Mouse (Mus musculus) liver, adult 2 months (tissue): Measurements from ENCODE around the gene Schip1. TPM values are rescaled to one million over a fixed set of nuclear protein-coding genes. Genes with fewer than 3 reads are reported as not detected.

ENCODE experiments used
- DNase-seq: peaks from one replicate; pipeline ENCODE4 v3.0.0-alpha.2; 2011; ENCODE audit warnings: low read depth, low spot score; ENCODE audit errors: extremely low read depth
- H3K27ac ChIP-seq: fragments of 200-500 bp; replicated peaks from 2 replicates; pipeline ENCODE4 v1.5.1; 2012; ENCODE audit warnings: low read depth, mild to moderate bottlenecking, control low read depth, inconsistent platforms, low read length; ENCODE audit not compliant: insufficient read depth
- H3K27me3 ChIP-seq: fragments of 200-500 bp; 2 replicates; pipeline ENCODE4 v1.6.1; 2012; ENCODE audit warnings: mild to moderate bottlenecking, moderate library complexity, low read length, inconsistent platforms; ENCODE audit not compliant: control insufficient read depth, insufficient read depth
- H3K36me3 ChIP-seq: fragments of 200-500 bp; 2 replicates; pipeline ENCODE4 v1.6.1; 2012; ENCODE audit warnings: low read length, inconsistent platforms; ENCODE audit not compliant: control insufficient read depth, insufficient read depth
- H3K4me1 ChIP-seq: fragments of 200-500 bp; 2 replicates; pipeline ENCODE4 v1.6.1; 2011; ENCODE audit warnings: low read length; ENCODE audit not compliant: control insufficient read depth, insufficient read depth
- H3K4me3 ChIP-seq: fragments of 200-500 bp; 2 replicates; pipeline ENCODE4 v1.5.1; 2011; ENCODE audit warnings: low read depth, mild to moderate bottlenecking, control low read depth, low read length, moderate library complexity; ENCODE audit not compliant: insufficient read depth
- H3K79me2 ChIP-seq: fragments of 200-500 bp; 2 replicates; pipeline ENCODE4 v1.6.1; 2012; ENCODE audit warnings: inconsistent platforms, mild to moderate bottlenecking, low read length, moderate library complexity; ENCODE audit not compliant: control insufficient read depth, insufficient read depth
- H3K9ac ChIP-seq: fragments of 200-500 bp; 2 replicates; pipeline ENCODE4 v1.6.1; 2012; ENCODE audit warnings: low read depth, mild to moderate bottlenecking, control low read depth, inconsistent platforms, low read length
- CTCF ChIP-seq: fragments of 200-500 bp; IDR thresholded peaks from 2 replicates; pipeline ENCODE4 v1.5.1; 2011; ENCODE audit warnings: low read depth, low read length, control low read depth
- POLR2A ChIP-seq: fragments of 200-500 bp; IDR thresholded peaks from 2 replicates; pipeline ENCODE4 v1.6.1; 2011; ENCODE audit warnings: low read length, control low read depth; ENCODE audit not compliant: insufficient read depth; ENCODE audit errors: extremely low read depth
- WGBS: fragments of 180-500 bp; shearing (Covaris S2); methylation state at CpG from one replicate; pipeline ENCODE4 v1.1.7; 2018; 5-methylcytosine and 5-hydroxymethylcytosine counted together
- polyA plus RNA-seq: library from polyadenylated mRNA; depleted of rRNA; stranded (reverse); fragments of >200 nt; gene quantifications from 2 replicates; pipeline ENCODE4 v1.2.3, GENCODE M21; 2012
- total RNA-seq: library from RNA; depleted of rRNA; stranded (reverse); fragments of >200 nt; gene quantifications from 2 replicates; pipeline ENCODE4 v1.2.3, GENCODE M21; 2014

The Schip1 gene
- total and polyA plus RNA-seq, 2 experiments: 0.48 to 1.6 TPM

DNA sequence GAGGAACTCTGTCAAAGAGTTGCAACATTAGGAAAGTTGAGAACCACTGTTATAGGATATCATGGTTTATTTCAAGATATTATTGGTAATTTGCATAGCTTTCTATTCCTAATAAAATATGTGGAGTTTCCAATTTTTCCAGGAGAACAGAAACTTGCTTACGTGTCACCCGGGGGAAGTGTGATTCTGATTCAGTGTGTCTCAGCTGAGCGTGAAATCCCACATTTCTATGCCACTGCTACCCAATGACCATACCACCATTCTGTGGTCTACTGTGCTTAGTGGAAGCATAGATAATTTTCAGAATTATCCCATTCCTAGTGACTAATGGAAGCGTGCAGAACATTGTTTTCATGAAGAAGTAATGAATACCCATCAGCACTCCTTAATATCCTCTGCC, 532.3 kb downstream of the Schip1 start:
- DNase-seq: no peak
- Histone ChIP-seq H3K27ac (no peak overlapping the region), H3K36me3 (no peaks in the 10 kb centered on the region), H3K27me3 (no peaks in the 10 kb centered on the region), H3K4me1 (peaks cover 9% of the 10 kb centered on the region; the same call in 1 of the 2 replicates), H3K4me3 (no peak overlapping the region), H3K9ac (no peak overlapping the region), H3K79me2 (no peaks in the 10 kb centered on the region)
- no peak for TF ChIP-seq CTCF
- WGBS: 97% methylated on average over 4 of the region's 4 CpGs

DNA sequence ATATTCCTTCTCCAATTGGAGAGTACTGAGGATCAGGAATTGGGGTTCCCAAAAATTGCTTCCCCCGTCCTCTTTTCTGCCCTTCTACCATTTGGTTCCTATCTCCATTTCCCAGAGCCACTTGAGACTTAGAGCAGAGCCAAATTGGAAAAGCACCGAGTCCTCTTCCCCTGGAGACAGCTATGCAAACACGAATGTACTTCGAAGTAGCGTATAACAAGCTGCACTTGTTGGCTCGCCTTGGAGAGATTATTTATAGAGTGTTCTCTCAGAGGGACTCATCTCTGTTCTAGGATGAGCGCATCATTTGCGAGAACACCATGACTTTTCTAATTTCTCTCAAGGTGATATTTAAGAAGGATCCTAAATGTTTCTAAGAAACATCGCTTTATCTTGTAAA, 538.3 kb downstream of the Schip1 start:
- no peak for TF ChIP-seq POLR2A
- no peak for TF ChIP-seq CTCF
- 95% methylated on average over 9 of the region's 9 CpGs for WGBS
- no peaks in the 10 kb centered on the region for H3K36me3 ChIP-seq

DNA sequence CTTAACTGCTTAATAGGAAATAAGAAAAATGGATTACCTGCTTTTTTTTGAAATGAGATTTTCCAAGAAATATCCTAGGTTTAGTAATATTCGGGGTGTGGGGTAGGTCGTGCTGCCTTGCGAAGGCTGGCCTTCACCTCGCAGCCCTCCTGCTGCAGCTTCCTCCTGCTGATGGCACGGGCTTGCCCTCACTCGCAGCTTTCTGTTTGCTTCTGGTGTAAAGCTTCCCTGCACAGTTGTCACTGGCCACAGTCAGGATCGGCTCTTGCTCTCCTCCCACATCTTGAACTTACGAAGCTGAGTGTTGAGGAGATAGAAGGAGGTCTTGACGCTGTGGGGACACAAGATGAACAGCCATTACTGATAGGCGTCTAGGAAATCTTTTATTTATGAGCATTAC, 539.9 kb downstream of the Schip1 start:
- no peaks in the 10 kb centered on the region for H3K79me2 ChIP-seq
- peaks cover 5% of the 10 kb centered on the region for H3K4me1 ChIP-seq
- H3K9ac ChIP-seq: no peak overlapping the region
- H3K27me3 ChIP-seq: no peaks in the 10 kb centered on the region
- no peak for DNase-seq
- H3K4me3 ChIP-seq: no peak overlapping the region
- TF ChIP-seq POLR2A: no peak
- no peak for TF ChIP-seq CTCF
- H3K36me3 ChIP-seq: no peaks in the 10 kb centered on the region
- WGBS: 68% methylated on average over 10 of the region's 10 CpGs
- no peak overlapping the region for H3K27ac ChIP-seq

More for the DNA sequence above, 538.3 kb downstream of the Schip1 start:
- DNase-seq: no peak
- H3K79me2 ChIP-seq: no peaks in the 10 kb centered on the region
- no peak overlapping the region for H3K27ac ChIP-seq
- no peak overlapping the region for H3K9ac ChIP-seq
- H3K4me1 ChIP-seq: peaks cover 5% of the 10 kb centered on the region
- no peak overlapping the region for H3K4me3 ChIP-seq
- H3K27me3 ChIP-seq: no peaks in the 10 kb centered on the region

DNA sequence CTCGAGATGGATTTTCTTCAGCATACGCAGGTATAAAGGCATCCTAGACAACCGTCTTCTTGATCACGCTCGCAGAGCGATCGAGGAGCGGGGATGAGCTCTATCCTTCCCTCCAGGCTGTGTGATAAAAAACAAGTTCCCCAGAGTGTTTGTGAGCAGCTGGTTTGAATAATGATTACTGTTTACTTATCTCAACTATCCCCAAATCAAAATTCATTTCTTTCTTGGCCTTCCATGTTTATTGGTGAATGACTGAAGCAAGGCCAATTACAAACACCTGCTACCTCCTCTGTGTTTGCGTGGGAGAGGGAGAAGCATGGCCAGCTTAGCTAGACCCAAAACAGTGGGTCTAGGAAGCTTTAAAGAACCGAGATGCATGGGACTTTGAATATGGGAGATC, 540.4 kb downstream of the Schip1 start:
- H3K36me3 ChIP-seq: no peaks in the 10 kb centered on the region
- H3K27me3 ChIP-seq: no peaks in the 10 kb centered on the region
- TF ChIP-seq CTCF: no peak
- no peak for TF ChIP-seq POLR2A
- H3K9ac ChIP-seq: no peak overlapping the region
- no peak overlapping the region for H3K4me3 ChIP-seq
- WGBS: 92% methylated on average over 10 of the region's 10 CpGs
- DNase-seq: no peak
- H3K79me2 ChIP-seq: no peaks in the 10 kb centered on the region
- peaks cover 5% of the 10 kb centered on the region for H3K4me1 ChIP-seq
- no peak overlapping the region for H3K27ac ChIP-seq

DNA sequence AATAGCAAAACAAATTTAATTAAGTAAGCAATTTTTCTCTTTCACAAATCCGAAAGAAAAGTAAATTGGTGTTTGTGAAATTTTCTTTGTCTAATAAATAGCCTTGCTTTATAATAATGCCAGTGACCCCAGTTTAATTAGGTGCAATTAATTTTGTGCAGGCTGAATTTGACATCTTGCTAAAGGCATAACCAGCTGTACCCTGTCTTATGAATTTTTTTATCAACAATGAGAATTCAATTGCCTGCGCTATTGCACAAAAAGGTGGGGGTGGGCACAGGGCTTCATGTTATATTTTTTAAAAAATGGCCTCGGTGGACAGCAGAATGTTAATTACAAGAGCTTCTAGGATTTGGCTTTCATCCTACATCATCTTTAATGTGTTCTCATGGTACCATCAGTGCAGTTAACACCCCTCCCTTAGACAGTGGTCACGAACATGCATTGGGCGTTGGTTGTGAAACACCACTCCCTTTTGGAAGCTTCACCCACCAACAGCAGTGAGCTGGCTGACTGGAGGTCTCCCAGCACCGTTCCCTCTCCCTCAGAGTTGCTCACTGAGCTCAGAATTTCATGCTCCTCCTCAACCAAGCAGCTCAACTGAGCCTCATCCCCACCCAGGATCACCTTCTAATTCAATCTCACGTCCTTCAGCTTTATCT, 541.5 kb downstream of the Schip1 start:
- Histone ChIP-seq H3K27me3 (no peaks in the 10 kb centered on the region), H3K36me3 (no peaks in the 10 kb centered on the region), H3K79me2 (no peaks in the 10 kb centered on the region), H3K4me1 (peaks cover 4% of the 10 kb centered on the region), H3K9ac (no peak overlapping the region), H3K4me3 (no peak overlapping the region), H3K27ac (no peak overlapping the region)
- WGBS: 94% methylated on average over 7 of the region's 7 CpGs
- no peak for TF ChIP-seq POLR2A
- no peak for TF ChIP-seq CTCF
- DNase-seq: no peak

DNA sequence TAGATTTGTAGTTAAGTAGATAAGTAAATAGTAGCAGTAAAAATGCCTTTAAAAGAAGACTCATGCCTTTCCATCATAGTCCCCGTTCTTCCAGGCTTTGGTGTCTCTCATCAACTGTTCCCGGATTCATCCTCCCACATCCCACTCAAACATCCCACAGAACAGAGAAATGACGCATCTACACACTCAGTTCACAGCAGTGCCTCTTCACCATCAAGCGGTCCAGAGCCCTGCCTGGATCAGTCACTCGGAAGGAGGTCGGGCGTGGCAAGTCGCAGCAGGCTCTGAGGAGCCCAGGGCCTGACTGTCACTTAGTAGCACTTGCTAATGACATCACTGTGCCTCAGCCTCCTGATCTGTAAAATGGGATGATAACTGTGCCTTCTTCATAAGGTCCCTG, 542.1 kb downstream of the Schip1 start:
- Histone ChIP-seq H3K4me3 (no peak overlapping the region), H3K9ac (no peak overlapping the region), H3K27me3 (no peaks in the 10 kb centered on the region), H3K27ac (no peak overlapping the region), H3K4me1 (peaks cover 4% of the 10 kb centered on the region), H3K79me2 (no peaks in the 10 kb centered on the region), H3K36me3 (no peaks in the 10 kb centered on the region)
- no peak for DNase-seq
- TF ChIP-seq POLR2A (no peak), CTCF (no peak)
- 98% methylated on average over 8 of the region's 8 CpGs for WGBS
